Mouse (Mus musculus) MEL (cell line): ENCODE measurements around the gene Mxd4.

ENCODE experiments used
- BHLHE40 ChIP-seq: IDR thresholded peaks from 2 replicates; pipeline ENCODE4 v1.6.1; 2012; ENCODE audit warnings: low read depth, mild to moderate bottlenecking, inconsistent platforms, low read length, improper control_type of control experiment, borderline replicate concordance
- CTCF ChIP-seq, 3 experiments: IDR thresholded peaks in 2 of 3; conservative IDR thresholded peaks in 1 of 3; 2 replicates each; pipeline ENCODE4 v1.5.1; 2011 to 2012; ENCODE audit warnings: low read length in 3 of 3, low read depth in 2 of 3, mild to moderate bottlenecking in 2 of 3, improper control_type of control experiment in 1 of 3, inconsistent platforms in 1 of 3, mixed read lengths in 1 of 3, moderate library complexity in 1 of 3; ENCODE audit not compliant: control insufficient read depth in 1 of 3, insufficient read depth in 1 of 3, poor library complexity in 1 of 3, severe bottlenecking in 1 of 3
- E2F4 ChIP-seq: IDR thresholded peaks from 2 replicates; pipeline ENCODE4 v1.6.1; 2011; ENCODE audit warnings: low read depth, low read length, improper control_type of control experiment, borderline replicate concordance
- GABPA ChIP-seq: IDR thresholded peaks from 2 replicates; pipeline ENCODE4 v1.6.1; 2012; ENCODE audit warnings: low read depth, mild to moderate bottlenecking, inconsistent platforms, low read length, improper control_type of control experiment, moderate library complexity
- GATA1 ChIP-seq: IDR thresholded peaks from 2 replicates; pipeline ENCODE4 v1.6.1; 2011; ENCODE audit warnings: low read depth, low read length, improper control_type of control experiment
- MAFK ChIP-seq: IDR thresholded peaks from 2 replicates; pipeline ENCODE4 v1.6.1; 2011; ENCODE audit warnings: low read depth, mild to moderate bottlenecking, low read length, improper control_type of control experiment, borderline replicate concordance
- MAX ChIP-seq: IDR thresholded peaks from 2 replicates; pipeline ENCODE4 v1.6.1; 2011; ENCODE audit warnings: low read length, improper control_type of control experiment
- NRF1 ChIP-seq: IDR thresholded peaks from 2 replicates; pipeline ENCODE4 v1.6.1; 2014; ENCODE audit warnings: low read depth, mild to moderate bottlenecking, inconsistent platforms, low read length, improper control_type of control experiment, moderate library complexity; ENCODE audit not compliant: poor library complexity, insufficient read depth, severe bottlenecking
- POLR2AphosphoS2 ChIP-seq: IDR thresholded peaks from 2 replicates; pipeline ENCODE4 v1.6.1; 2011; ENCODE audit warnings: low read length, improper control_type of control experiment
- POLR2AphosphoS5 ChIP-seq: IDR thresholded peaks from 2 replicates; pipeline ENCODE4 v1.6.1; 2012; ENCODE audit warnings: low read depth, borderline replicate concordance, mild to moderate bottlenecking, inconsistent platforms, low read length, moderate library complexity, mixed read lengths
- TAL1 ChIP-seq: IDR thresholded peaks from 2 replicates; pipeline ENCODE4 v1.6.1; 2012; ENCODE audit warnings: mild to moderate bottlenecking, inconsistent platforms, low read length, moderate library complexity, mixed read lengths
- USF1 ChIP-seq: IDR thresholded peaks from 2 replicates; pipeline ENCODE4 v1.6.1; 2014; ENCODE audit warnings: low read depth, mild to moderate bottlenecking, inconsistent platforms, low read length, improper control_type of control experiment, moderate library complexity
- ZKSCAN1 ChIP-seq: IDR thresholded peaks from 2 replicates; pipeline ENCODE4 v1.6.1; 2012; ENCODE audit warnings: low read depth, mild to moderate bottlenecking, inconsistent platforms, low read length, improper control_type of control experiment, moderate library complexity

DNA sequence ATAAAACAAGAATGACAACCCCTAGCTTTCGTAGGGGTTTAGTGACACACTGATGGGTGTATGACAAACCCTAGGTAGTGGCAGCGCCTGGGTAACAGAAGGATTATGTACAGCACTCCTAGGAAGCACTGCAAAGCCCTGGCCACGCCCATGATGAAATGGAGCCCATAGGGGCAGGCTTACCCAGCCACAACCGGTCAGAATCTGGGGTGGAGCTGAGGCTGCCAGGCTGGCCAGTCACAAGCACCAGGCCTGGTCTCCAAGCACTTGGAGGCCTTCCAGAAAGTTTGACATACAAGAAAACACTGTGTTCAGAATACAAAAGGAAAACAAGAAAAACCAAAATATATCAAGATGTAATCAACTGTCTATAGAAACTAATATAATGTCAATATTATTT, 3.5 kb upstream of the Mxd4 start:
- TF ChIP-seq TAL1 (no peak), MAFK (no peak), USF1 (no peak), ZKSCAN1 (no peak), GATA1 (no peak), CTCF (IDR thresholded peaks at IDR 0.05 in 2 of 3, conservative IDR thresholded peaks at IDR 0.05 in 1 of 3; ENCODE audit: control insufficient read depth in 1 of 3, insufficient read depth in 1 of 3, low read depth in 2 of 3, low read length in 3 of 3, poor library complexity in 1 of 3, severe bottlenecking in 1 of 3) (no peak), BHLHE40 (no peak), MAX (no peak), NRF1 (no peak), POLR2AphosphoS2 (no peak), E2F4 (no peak), POLR2AphosphoS5 (no peak), GABPA (no peak)
